Mouse (Mus musculus): ENCODE data around the gene Cacybp.

Gene Cacybp

DNA sequence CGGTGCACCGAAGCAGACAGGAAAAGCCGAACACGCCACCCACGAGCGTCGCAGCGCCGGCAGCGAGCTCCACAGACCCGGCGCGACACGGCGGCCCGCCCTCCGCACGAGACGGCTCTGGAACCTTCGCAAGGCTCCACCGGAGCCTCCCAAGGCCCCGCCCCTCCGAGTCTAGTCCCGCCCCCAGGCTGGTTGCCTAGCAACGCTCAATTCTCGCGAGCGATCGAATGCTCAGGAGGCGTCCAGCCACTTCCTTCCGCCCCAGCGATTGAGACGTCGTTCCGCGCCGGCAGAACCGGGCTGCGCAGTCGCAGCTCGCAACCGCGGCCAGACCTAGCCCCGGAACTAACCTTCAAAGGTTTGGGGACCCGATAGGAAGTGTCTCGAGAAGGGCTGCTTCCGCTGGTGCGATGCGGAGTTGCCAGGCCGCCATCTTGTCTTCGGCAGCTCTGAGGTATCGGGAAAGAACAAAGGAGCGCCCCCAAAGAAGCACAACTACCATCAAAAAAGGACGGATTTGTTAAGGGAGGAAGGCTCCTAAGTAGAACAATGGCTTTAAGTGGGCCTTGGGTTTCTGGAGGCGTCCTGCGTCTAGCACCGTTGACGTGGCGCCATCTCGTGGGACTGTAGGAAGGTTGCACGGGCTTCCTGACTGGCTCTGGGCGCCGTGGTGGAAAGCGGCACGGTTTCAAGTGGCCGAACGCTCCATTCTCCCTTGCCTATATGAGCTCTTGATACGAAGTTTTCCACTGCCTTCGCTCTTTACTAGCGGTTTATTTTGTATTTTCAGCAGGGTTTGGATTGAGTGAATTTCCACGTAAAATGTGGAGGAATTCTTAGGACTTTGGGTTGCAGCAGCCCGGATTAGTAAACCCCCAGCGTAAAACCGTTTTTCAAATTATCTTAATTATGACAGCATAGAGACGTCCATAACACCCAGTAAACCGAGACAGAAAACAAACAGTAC lies at the start of gene Cacybp:
Gene Cacybp, minus strand, starts transcription at position 173 of the 967 bp plus-strand sequence.
- DNase-seq = peak; percentile 100

GRCm38 (mm10) chr1:160262415-160262814 lies 49.7 kb upstream of the Cacybp start:
- no peak for DNase-seq

DNA sequence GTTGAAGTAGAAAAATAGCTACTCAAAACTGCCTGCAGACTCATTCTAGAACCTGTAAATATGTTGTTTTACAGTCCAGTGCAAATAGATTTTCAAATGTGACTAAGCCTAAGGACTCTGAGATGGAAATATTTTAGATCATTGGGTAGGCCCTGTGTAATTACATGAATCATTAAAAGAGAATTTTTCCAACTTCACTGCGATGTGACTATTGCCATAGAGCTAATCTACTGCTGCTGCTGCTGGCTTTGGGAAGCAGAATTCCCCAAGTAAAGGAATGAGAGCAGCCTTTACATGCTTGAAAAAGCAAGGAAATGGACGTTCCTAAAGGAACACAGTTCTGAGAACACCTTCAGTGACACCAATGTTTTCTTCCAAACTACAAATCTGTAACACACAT lies 49.2 kb upstream of the Cacybp start:
- DNase-seq = no peak

DNA sequence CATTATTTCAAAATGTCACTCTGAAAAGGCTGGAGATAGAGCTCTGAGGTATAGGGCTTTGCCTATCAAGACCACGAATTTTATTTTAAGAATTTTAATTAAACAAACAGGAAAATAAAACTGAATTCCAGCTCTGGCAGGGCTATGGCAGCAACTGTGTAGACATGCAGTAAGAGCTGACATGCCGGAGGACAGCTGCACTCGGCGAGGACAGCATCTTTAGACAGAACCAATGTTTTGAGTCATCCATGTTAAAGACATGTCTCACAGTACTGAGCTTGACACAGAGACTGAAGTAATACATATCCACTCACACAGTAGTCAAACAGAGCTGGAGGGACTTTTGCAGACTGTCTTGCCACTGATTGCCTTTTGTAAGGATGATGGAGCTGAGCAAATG lies 47.9 kb upstream of the Cacybp start:
- no peak for DNase-seq

DNA sequence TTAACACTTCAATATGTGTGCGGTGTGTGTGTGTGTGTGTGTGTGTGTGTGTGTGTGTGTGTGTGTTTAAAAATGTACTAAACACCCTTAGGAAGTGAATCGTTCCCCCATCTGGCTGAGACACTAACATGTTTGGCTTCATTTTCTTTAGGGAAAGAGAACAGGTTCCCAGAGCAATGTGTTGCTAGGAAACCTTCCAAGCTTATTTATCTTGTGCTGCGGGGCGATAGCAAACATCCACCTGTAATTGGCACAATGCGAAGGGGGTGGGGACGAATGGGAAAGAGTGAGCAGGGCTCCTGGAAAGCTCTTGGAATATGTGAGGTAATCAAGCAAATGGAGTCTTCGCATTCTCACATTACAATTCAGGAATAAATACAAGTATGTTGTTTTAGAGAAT lies 47.2 kb upstream of the Cacybp start:
- no peak for DNase-seq

DNA sequence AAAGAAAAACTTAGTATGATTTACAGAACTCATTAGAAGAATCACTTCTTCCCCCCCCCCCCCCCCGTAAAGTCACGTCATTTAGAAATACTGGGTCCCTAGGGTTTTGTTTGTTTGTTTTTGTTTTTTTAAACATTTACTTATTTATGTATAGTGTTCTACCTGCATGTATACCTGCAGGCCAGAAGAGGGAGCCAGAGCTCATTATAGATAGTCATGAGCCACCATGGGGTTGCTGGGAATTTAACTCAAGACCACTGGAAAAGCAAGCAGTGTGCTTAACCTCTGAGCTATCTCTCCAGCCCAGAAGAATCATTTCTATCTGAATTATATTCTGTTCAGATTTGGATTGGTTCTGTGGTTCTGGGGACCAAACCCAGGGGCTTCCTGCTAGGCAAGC lies 40.4 kb upstream of the Cacybp start:
- DNase-seq = no peak

DNA sequence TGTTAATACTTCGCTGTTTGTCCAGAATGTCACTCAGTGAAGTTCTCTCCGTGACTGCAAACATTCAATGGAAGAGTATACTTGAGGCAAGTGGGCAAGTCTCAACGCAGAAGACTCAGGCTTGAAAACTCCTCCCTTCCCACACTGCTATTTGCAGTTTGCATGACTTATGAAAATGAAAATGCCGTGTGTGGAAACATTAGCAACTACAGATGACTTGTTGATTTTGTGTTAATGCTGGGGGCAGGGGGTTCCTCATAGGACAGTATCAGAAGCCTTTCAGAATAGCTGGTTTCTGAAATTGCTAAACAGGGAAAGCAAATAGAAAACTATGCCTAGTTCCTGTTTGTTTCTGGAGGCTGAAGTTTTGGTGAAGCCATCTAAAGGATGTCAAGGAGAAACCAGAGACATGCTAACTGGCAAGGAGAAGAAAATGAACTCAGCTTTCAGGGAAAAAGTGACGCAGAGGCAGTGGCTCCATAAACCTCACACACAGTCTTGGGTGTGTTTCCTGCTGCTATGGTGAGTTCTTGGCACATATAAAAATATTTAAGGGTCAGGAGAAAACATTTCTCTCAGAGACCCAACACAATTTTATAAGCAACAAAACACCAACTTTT lies 38.8 kb upstream of the Cacybp start:
- DNase-seq = no peak

- no peak for DNase-seq
Measured at GRCm38 (mm10) chr1:160250782-160251181, 38.1 kb upstream of the Cacybp start.

- DNase-seq = no peak
Measured at GRCm38 (mm10) chr1:160249786-160250185, 37.1 kb upstream of the Cacybp start.

DNA sequence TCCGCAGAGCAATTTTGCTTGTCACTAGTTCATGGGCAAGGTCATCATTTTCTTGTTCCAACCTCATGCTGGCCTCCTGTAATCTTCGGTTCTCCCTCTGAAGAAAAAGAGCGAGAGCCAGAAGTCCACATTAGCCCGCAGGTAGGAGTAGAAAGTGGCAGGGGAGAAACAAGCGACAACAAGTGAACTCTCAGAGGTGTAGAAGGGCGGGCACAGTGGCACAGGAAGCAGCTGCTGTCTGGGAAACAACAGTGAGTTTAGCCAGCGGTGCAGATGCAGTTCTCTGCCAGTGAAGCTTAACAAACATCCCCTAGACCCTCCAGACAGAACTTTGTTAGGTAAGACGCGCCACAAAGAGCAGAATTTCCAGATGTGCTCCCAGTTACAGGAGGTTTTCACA lies 34.8 kb upstream of the Cacybp start:
- DNase-seq = no peak

GRCm38 (mm10) chr1:160246844-160247243 lies 34.2 kb upstream of the Cacybp start:
- no peak for DNase-seq

- no peak for DNase-seq
Measured at GRCm38 (mm10) chr1:160245954-160246353, 33.3 kb upstream of the Cacybp start.

DNA sequence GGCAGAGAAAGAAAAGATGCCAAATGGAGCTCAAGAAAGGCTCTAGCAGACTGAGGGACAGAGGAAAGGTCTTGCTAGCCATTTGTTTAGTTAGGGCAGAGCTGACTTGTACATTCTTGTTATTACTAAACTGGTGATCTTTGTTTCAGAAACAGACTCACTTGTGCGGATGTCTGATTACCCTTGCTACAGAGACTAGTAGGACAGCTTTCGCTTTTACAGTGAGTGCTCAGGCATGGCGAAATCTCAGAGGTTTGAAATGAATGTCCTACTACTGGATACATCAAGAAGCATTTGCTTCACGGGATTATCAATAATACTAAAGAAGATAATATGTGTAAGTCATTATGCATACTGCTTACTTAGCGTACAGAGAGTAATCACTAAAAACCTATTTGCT lies 32.0 kb upstream of the Cacybp start:
- no peak for DNase-seq

GRCm38 (mm10) chr1:160240091-160240490 lies 27.4 kb upstream of the Cacybp start:
- DNase-seq = no peak

DNA sequence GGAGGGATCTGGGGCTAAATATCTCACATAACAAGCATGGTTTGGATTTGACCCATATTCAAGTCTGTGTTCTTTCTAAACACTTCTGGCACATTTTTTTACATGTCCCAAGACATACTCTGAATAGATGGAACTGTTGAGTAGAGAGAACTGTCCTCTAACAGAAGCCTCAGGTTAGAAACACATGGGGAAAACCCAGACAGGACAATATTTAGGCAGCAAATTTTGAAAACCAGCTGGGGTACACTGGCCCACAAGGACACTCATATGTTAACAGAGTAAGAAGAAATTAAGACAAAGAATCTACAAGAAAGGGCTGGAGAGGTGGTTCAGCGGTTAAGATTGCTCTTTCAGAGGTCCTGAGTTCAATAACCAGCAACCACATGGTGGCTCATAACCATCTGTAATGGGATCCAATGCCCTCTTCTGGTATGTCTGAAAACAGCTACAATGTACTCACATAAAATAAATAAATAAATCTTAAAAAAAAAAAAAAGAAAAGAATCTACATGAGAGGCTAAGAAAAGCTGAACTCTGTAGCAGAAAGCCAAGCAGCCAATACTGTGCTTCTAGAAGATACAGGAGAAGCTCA lies 26.3 kb upstream of the Cacybp start:
- no peak for DNase-seq

- DNase-seq = no peak
Measured at GRCm38 (mm10) chr1:160237981-160238380, 25.3 kb upstream of the Cacybp start.

DNA sequence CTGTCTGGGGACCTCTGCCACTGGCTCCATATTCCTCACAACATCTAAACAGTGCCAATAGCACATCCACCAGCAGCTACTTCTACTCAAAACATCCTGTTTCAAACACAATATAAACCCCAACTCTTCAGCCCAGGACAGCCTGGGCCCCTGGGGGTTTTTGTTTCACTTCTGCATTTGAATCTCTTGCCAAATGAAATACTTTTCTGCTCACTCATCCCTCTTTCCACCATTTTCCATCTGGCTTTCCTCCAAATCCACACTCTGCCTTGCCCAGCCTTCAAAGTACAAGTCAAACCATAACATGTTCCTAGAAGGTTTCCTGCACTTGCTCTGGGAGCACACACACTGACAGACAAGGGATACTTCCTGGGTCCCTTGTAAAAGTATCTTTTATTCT lies 21.2 kb upstream of the Cacybp start:
- DNase-seq = no peak

- no peak for DNase-seq
Measured at GRCm38 (mm10) chr1:160232113-160232512, 19.4 kb upstream of the Cacybp start.

DNA sequence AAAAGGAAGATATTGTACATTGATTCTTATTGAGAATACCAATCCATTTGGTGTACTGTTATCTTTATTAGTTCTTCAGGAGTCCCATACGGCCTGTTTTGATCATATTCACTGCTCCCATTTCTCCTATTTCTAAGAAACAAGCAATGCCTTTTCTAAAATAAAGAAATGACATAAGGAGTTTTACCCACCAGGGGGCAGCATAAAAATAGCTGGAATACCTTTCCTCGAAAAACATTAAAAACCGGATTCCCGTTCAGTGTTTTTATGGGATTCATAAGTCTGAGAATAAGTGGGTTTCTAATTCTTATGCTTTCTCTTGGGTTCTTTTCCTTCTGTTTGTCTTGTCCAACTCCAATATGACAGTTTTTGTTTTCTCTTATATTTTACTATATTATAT lies 18.3 kb upstream of the Cacybp start:
- DNase-seq = no peak

- DNase-seq = no peak
Measured at GRCm38 (mm10) chr1:160227850-160228249, 15.2 kb upstream of the Cacybp start.

DNA sequence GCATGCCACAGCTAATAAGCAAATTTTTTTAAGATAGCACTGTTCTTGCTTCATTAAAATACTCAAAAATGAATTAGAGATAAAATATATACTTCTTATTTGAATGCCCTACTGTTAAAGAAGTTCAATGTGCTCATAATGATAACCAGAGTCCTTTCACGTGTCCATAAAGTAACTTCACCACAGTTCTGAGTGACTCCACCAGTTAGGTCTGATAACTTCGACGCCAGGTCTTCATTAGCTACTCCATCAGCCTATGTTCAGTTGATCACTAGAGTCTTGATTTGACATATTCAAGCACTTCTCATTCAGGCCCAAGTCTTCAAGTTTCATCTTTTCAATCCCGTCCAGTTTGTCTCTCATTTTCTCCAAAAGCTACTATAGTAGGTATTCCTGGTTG lies 14.5 kb upstream of the Cacybp start:
- no peak for DNase-seq

- no peak for DNase-seq
Measured at GRCm38 (mm10) chr1:160224093-160224492, 11.4 kb upstream of the Cacybp start.

DNA sequence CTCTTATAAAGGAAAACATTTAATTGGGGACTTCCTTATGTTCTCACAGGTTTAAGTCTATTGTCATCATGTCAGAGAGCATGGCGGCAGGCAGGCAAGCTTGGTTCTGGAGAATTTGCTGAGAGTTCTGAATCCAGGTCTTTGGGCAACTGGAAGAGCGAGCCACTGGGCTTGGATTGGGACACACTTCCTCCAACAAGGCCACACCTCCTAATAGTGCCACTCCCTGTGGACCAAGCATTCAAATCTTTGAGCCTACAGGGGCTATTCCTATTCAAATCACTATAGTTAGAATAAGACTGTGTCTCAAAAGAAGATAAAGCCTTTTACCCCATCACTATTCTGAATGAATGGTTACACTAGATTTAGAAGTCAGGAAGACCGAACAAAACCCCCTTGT lies 5.2 kb upstream of the Cacybp start:
- no peak for DNase-seq

DNA sequence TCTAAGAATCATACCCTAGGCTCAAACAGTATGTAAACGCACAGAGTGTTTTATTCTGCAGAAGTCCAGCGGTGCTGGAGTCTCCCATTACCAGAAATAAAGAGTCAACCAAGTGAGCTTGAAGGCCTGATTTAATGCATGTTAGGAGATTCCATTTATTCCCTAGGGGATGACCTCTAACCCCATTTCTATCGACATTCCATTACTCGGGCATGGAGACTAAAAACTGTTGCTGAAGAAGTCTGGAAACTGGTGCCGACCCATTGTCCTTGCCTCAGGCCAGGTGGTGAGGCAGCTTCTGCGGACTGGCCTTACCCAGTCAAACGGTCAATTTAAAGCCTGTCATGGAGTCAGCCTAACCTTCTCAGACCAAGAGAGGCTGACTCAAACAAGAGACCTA lies 1.5 kb upstream of the Cacybp start:
- DNase-seq = no peak
